Mouse (Mus musculus) intestine, embryonic 16.5 days (tissue): ENCODE data around the gene Phb2. TPM values are rescaled to one million over a fixed set of nuclear protein-coding genes. Genes with fewer than 3 reads are reported as not detected.

Experiments
- ATAC-seq: fragments of 200-750 bp; cut with Nextera tagmentation; 2 replicates; pipeline ENCODE4 v1.8.0; 2017; ENCODE audit warnings: moderate TSS enrichment, moderate library complexity
- H3K27ac ChIP-seq: fragments of 300-500 bp; sonication (generic); 2 replicates; pipeline ENCODE4 v1.5.1; 2014; ENCODE audit warnings: mild to moderate bottlenecking, low read length
- H3K27me3 ChIP-seq: fragments of 300-500 bp; sonication (generic); replicated peaks from 2 replicates; pipeline ENCODE4 v1.6.1; 2014; ENCODE audit warnings: low read length, control low read depth, mixed read lengths; ENCODE audit not compliant: control insufficient read depth, insufficient read depth
- H3K36me3 ChIP-seq: fragments of 300-500 bp; sonication (generic); 2 replicates; pipeline ENCODE4 v1.6.1; 2014; ENCODE audit warnings: low read length, control low read depth; ENCODE audit not compliant: control insufficient read depth, insufficient read depth
- H3K4me1 ChIP-seq: fragments of 300-500 bp; sonication (generic); 2 replicates; pipeline ENCODE4 v1.6.1; 2014; ENCODE audit warnings: low read length, control low read depth, mixed read lengths; ENCODE audit not compliant: control insufficient read depth, insufficient read depth
- H3K4me2 ChIP-seq: fragments of 300-500 bp; sonication (generic); 2 replicates; pipeline ENCODE4 v1.6.1; 2014; ENCODE audit warnings: low read depth, low read length, control low read depth
- H3K4me3 ChIP-seq: fragments of 300-500 bp; sonication (generic); 2 replicates; pipeline ENCODE4 v1.5.1; 2014; ENCODE audit warnings: mild to moderate bottlenecking, low read length
- H3K9ac ChIP-seq: fragments of 300-500 bp; sonication (generic); 2 replicates; pipeline ENCODE4 v1.6.1; 2014; ENCODE audit warnings: low read depth, low read length
- H3K9me3 ChIP-seq: fragments of 300-500 bp; sonication (generic); 2 replicates; pipeline ENCODE4 v1.6.1; 2016; ENCODE audit warnings: low read length, control low read depth; ENCODE audit not compliant: control insufficient read depth
- WGBS: fragments of 180-500 bp; shearing (Covaris S2); extraction: QIAGEN DNeasy Blood & Tissue Kit; methylation state at CpG from one replicate; pipeline ENCODE4 v1.1.7; 2014; 5-methylcytosine and 5-hydroxymethylcytosine counted together
- polyA plus RNA-seq: library from polyadenylated mRNA; unstranded; fragments of >200 nt; fragmentation: Nextera tagmentation; extraction: Ambion mirVana; gene quantifications from 2 replicates; pipeline ENCODE4 v1.2.1, GENCODE M21; 2015

The Phb2 gene
- polyA plus RNA-seq, 1 experiment from 2014 or later = 489 TPM

GRCm38 (mm10) chr6:124740888-124741761 lies 29.0 kb downstream of the Phb2 start, which contains the start of gene Grcc10:
Gene Grcc10 (minus strand): TSS chr6:124741374.
- peak; percentile 72 for ATAC-seq
- Histone ChIP-seq H3K4me3 (peak within 1 kb of the TSS; percentile 55), H3K27me3 (no peaks in the 10 kb centered on the region), H3K9ac (peak within 1 kb of the TSS; percentile 69), H3K4me1 (peaks cover 29% of the 10 kb centered on the region), H3K36me3 (peaks cover 8% of the 10 kb centered on the region; the same call in 1 of the 2 replicates), H3K27ac (peak within 1 kb of the TSS; percentile 99), H3K9me3 (no peaks in the 10 kb centered on the region), H3K4me2 (peak within 1 kb of the TSS; percentile 68)
- WGBS = under 1% methylated on average over 41 of the region's 41 CpGs

- H3K9ac ChIP-seq = peak overlapping the region; percentile 60
- peak overlapping the region; percentile 55 for H3K4me3 ChIP-seq
- H3K4me1 ChIP-seq = peaks cover 36% of the 10 kb centered on the region
- peak overlapping the region; percentile 68 for H3K4me2 ChIP-seq
- no peaks in the 10 kb centered on the region for H3K27me3 ChIP-seq
- 67% methylated on average over 3 of the region's 3 CpGs for WGBS
- H3K36me3 ChIP-seq = peaks cover 8% of the 10 kb centered on the region; the same call in 1 of the 2 replicates
- peak overlapping the region; percentile 99 for H3K27ac ChIP-seq
- ATAC-seq = no peak
- no peaks in the 10 kb centered on the region for H3K9me3 ChIP-seq
These were observed 29.7 kb downstream of the Phb2 start for GRCm38 (mm10) chr6:124741842-124742241.

- no peak overlapping the region for H3K27ac ChIP-seq
- H3K27me3 ChIP-seq = no peaks in the 10 kb centered on the region
- ATAC-seq = no peak
- 90% methylated on average over 15 of the region's 15 CpGs for WGBS
- H3K4me1 ChIP-seq = peaks cover 37% of the 10 kb centered on the region
- H3K9me3 ChIP-seq = no peaks in the 10 kb centered on the region
- no peak overlapping the region for H3K4me3 ChIP-seq
- H3K4me2 ChIP-seq = no peak overlapping the region
- H3K36me3 ChIP-seq = peaks cover 14% of the 10 kb centered on the region; the same call in 1 of the 2 replicates
- H3K9ac ChIP-seq = peak overlapping the region; percentile 4; the same call in 1 of the 2 replicates
These were observed 30.8 kb downstream of the Phb2 start for GRCm38 (mm10) chr6:124742839-124743514.

- ATAC-seq = no peak
- Histone ChIP-seq H3K9ac (no peak overlapping the region), H3K27ac (no peak overlapping the region), H3K36me3 (peaks cover 14% of the 10 kb centered on the region; the same call in 1 of the 2 replicates), H3K4me3 (no peak overlapping the region), H3K27me3 (no peaks in the 10 kb centered on the region), H3K4me1 (peaks cover 37% of the 10 kb centered on the region), H3K4me2 (no peak overlapping the region), H3K9me3 (no peaks in the 10 kb centered on the region)
- 88% methylated on average over 8 of the region's 8 CpGs for WGBS
These were observed 31.5 kb downstream of the Phb2 start for GRCm38 (mm10) chr6:124743647-124744046.

- Histone ChIP-seq H3K9ac (peak overlapping the region; percentile 96), H3K4me1 (peaks cover 26% of the 10 kb centered on the region), H3K9me3 (no peaks in the 10 kb centered on the region), H3K4me3 (peak overlapping the region; percentile 62), H3K36me3 (peaks cover 20% of the 10 kb centered on the region; the same call in 1 of the 2 replicates), H3K27me3 (no peaks in the 10 kb centered on the region), H3K27ac (peak overlapping the region; percentile 56), H3K4me2 (peak overlapping the region; percentile 99)
- no peak for ATAC-seq
- 71% methylated on average over 26 of the region's 26 CpGs for WGBS
These were observed 32.7 kb downstream of the Phb2 start for GRCm38 (mm10) chr6:124744755-124745321.

GRCm38 (mm10) chr6:124745490-124746295 lies 33.6 kb downstream of the Phb2 start:
- peak overlapping the region; percentile 62 for H3K4me3 ChIP-seq
- WGBS = 1% methylated on average over 85 of the region's 85 CpGs
- H3K27me3 ChIP-seq = no peaks in the 10 kb centered on the region
- peaks cover 24% of the 10 kb centered on the region for H3K4me1 ChIP-seq
- H3K4me2 ChIP-seq = peak overlapping the region; percentile 99
- H3K27ac ChIP-seq = peak overlapping the region; percentile 90
- H3K9ac ChIP-seq = peak overlapping the region; percentile 96
- peak; percentile 83 for ATAC-seq
- H3K9me3 ChIP-seq = no peaks in the 10 kb centered on the region
- H3K36me3 ChIP-seq = peaks cover 20% of the 10 kb centered on the region; the same call in 1 of the 2 replicates

GRCm38 (mm10) chr6:124746296-124746605 lies 34.1 kb downstream of the Phb2 start:
- peak overlapping the region; percentile 96 for H3K9ac ChIP-seq
- H3K9me3 ChIP-seq = no peaks in the 10 kb centered on the region
- ATAC-seq = no peak
- peak overlapping the region; percentile 90 for H3K27ac ChIP-seq
- peaks cover 24% of the 10 kb centered on the region for H3K4me1 ChIP-seq
- peak overlapping the region; percentile 62 for H3K4me3 ChIP-seq
- peak overlapping the region; percentile 99 for H3K4me2 ChIP-seq
- 21% methylated on average over 8 of the region's 8 CpGs for WGBS
- peaks cover 20% of the 10 kb centered on the region; the same call in 1 of the 2 replicates for H3K36me3 ChIP-seq
- H3K27me3 ChIP-seq = no peaks in the 10 kb centered on the region

- H3K4me2 ChIP-seq = peak overlapping the region; percentile 99
- peak overlapping the region; percentile 96 for H3K9ac ChIP-seq
- WGBS = 84% methylated on average over 7 of the region's 7 CpGs
These were observed 34.8 kb downstream of the Phb2 start for GRCm38 (mm10) chr6:124746654-124747632.

More at GRCm38 (mm10) chr6:124746654-124747632, 34.8 kb downstream of the Phb2 start:
- Histone ChIP-seq H3K27ac (no peak overlapping the region), H3K36me3 (peaks cover 20% of the 10 kb centered on the region; the same call in 1 of the 2 replicates), H3K4me1 (peaks cover 22% of the 10 kb centered on the region), H3K4me3 (no peak overlapping the region; the same call in 1 of the 2 replicates), H3K27me3 (no peaks in the 10 kb centered on the region), H3K9me3 (no peaks in the 10 kb centered on the region)
- ATAC-seq = no peak
